Comparison of ENCODE assay signal across 11 mouse cellular contexts in the genomic region with DNA sequence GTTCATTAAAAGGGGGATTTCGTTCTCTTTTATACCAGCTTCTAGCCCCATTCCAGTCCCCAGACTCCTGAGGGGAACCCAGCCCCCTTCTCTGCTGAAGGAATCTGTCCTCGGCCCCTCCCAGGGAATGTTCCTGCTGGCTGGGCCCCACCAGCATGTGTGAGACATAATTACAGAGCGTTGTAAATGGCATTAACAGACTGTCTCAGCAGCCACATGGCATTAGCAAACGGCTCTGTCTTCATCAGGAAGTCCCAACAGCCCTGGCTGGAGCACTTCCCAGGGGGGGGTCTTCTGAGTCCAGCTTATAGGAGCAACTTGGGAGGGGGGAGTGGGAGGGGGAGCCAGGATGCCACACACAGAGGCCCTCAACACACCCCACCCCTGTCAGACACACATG. TPM values are rescaled to one million over a fixed set of nuclear protein-coding genes. Genes with fewer than 3 reads are reported as not detected.
DNase-seq lines count a peak whose midpoint lies in the region; ATAC-seq and TF ChIP-seq lines count a peak whose summit lies in the region.
"Had no signal": no experiment of that assay in that cellular context is flagged by ENCODE, and none has a peak within 500 bp of the region (broad histone marks: within the 10 kb centered on the region; RNA-seq: fewer than 3 reads in every experiment).

No protein-coding gene starts in this region.

- H3K9ac ChIP-seq in heart, adult 2 months (ENCODE audit: low read depth, low read length): no peak overlapping the region
- H3K9ac ChIP-seq in hindbrain, embryonic 13.5 days: peak overlapping the region; percentile 14; the same call in 1 of the 2 replicates
- no peak overlapping the region for H3K9ac ChIP-seq in stomach, embryonic 16.5 days (ENCODE audit: low read length)
- H3K9ac ChIP-seq: liver, embryonic 13.5 days had no signal

- no peaks in the 10 kb centered on the region for H3K9me3 ChIP-seq in heart, embryonic 10.5 days
- H3K9me3 ChIP-seq in hindbrain, embryonic 13.5 days: no peaks in the 10 kb centered on the region
- H3K9me3 ChIP-seq in stomach, embryonic 16.5 days (replicated peaks; ENCODE audit: control insufficient read depth, low read length): no peaks in the 10 kb centered on the region
- H3K9me3 ChIP-seq: liver, embryonic 13.5 days had no signal

- H3K27ac ChIP-seq in heart, embryonic 10.5 days: peak overlapping the region; percentile 67; the same call in 1 of the 2 replicates
- no peak overlapping the region for H3K27ac ChIP-seq in heart, adult 2 months
- H3K27ac ChIP-seq in hindbrain, embryonic 13.5 days: peak overlapping the region; percentile 35; the same call in 1 of the 2 replicates
- H3K27ac ChIP-seq in stomach, embryonic 16.5 days (ENCODE audit: low read length): no peak overlapping the region
- H3K27ac ChIP-seq: liver, embryonic 13.5 days had no signal

- peaks cover 39% of the 10 kb centered on the region for H3K4me1 ChIP-seq in heart, embryonic 10.5 days
- H3K4me1 ChIP-seq in heart, adult 2 months (ENCODE audit: control insufficient read depth, insufficient read depth, low read length): peaks cover 2% of the 10 kb centered on the region; the same call in 1 of the 2 replicates
- H3K4me1 ChIP-seq in hindbrain, embryonic 13.5 days (replicated peaks): peaks cover 27% of the 10 kb centered on the region
- 0 out of 2 replicates have a peak, but pooled peaks cover 4% of the 10 kb centered on the region for H3K4me1 ChIP-seq in stomach, embryonic 16.5 days (ENCODE audit: control insufficient read depth, insufficient read depth, low read length)
- H3K4me1 ChIP-seq: liver, embryonic 13.5 days had no signal

- no peak for TF ChIP-seq CTCF in heart, adult 2 months (IDR thresholded peaks at IDR 0.05)

- no peak for TF ChIP-seq POLR2A in heart, adult 2 months (IDR thresholded peaks at IDR 0.05; ENCODE audit: insufficient read depth, low read depth, low read length)

- DNase-seq in heart, embryonic 10.5 days (ENCODE audit: low spot score): no peak
- no peak for DNase-seq in heart, adult 2 months
- peak; percentile 56 to 57 for DNase-seq in right cerebral cortex, postnatal 10 days (ENCODE audit: low spot score in 2 of 2)
- no peak for DNase-seq in right cerebral cortex, postnatal 36 days (ENCODE audit: low spot score in 2 of 2)
- no peak for DNase-seq in adrenal gland, postnatal 14 days
- DNase-seq: kidney, adult 11 months; liver, embryonic 13.5 days; right cerebral cortex, adult 18-20 months had no signal

- WGBS in heart, embryonic 10.5 days: 32% methylated on average over 4 of the region's 4 CpGs
- 41% methylated on average over 4 of the region's 4 CpGs for WGBS in heart, adult 2 months
- WGBS in hindbrain, embryonic 13.5 days: 21% methylated on average over 4 of the region's 4 CpGs
- WGBS in stomach, embryonic 16.5 days: 31% methylated on average over 4 of the region's 4 CpGs

- ATAC-seq in hindbrain, embryonic 13.5 days (ENCODE audit: low FRiP score): no peak
- peak; percentile 43; the same call in 1 of the 2 replicates for ATAC-seq in stomach, embryonic 16.5 days (ENCODE audit: insufficient read depth, low FRiP score)
- no peak for ATAC-seq in megakaryocyte, adult 5-6 weeks (ENCODE audit: poor library complexity, severe bottlenecking)

- H3K27me3 ChIP-seq in heart, embryonic 10.5 days (ENCODE audit: insufficient read depth, poor library complexity, severe bottlenecking): peaks cover 57% of the 10 kb centered on the region
- H3K27me3 ChIP-seq in heart, adult 2 months (ENCODE audit: control insufficient read depth, insufficient read depth, low read length): no peaks in the 10 kb centered on the region
- peaks cover 29% of the 10 kb centered on the region for H3K27me3 ChIP-seq in hindbrain, embryonic 13.5 days
- 0 out of 2 replicates have a peak, but pooled peaks cover 3% of the 10 kb centered on the region for H3K27me3 ChIP-seq in stomach, embryonic 16.5 days (ENCODE audit: control insufficient read depth, insufficient read depth, low read length)

- H3K4me3 ChIP-seq in heart, embryonic 10.5 days: no peak overlapping the region
- no peak overlapping the region for H3K4me3 ChIP-seq in heart, adult 2 months
- H3K4me3 ChIP-seq in hindbrain, embryonic 13.5 days: no peak overlapping the region
- H3K4me3 ChIP-seq in stomach, embryonic 16.5 days (replicated peaks; ENCODE audit: low read length): no peak overlapping the region
- H3K4me3 ChIP-seq: liver, embryonic 13.5 days had no signal

- no peak for TF ChIP-seq EP300 in heart, adult 2 months (IDR thresholded peaks at IDR 0.05; ENCODE audit: insufficient read depth, low read depth, low read length)

- H3K36me3 ChIP-seq in heart, embryonic 10.5 days: no peaks in the 10 kb centered on the region
- no peaks in the 10 kb centered on the region for H3K36me3 ChIP-seq in heart, adult 2 months (ENCODE audit: control insufficient read depth, insufficient read depth, low read length)
- H3K36me3 ChIP-seq in hindbrain, embryonic 13.5 days: no peaks in the 10 kb centered on the region
- no peaks in the 10 kb centered on the region for H3K36me3 ChIP-seq in stomach, embryonic 16.5 days (ENCODE audit: control insufficient read depth, insufficient read depth, low read length)
- H3K36me3 ChIP-seq: liver, embryonic 13.5 days had no signal

- intact Hi-C loops in heart, adult 2 months (cut with DNase I): no loop called here

- no peak overlapping the region for H3K4me2 ChIP-seq in hindbrain, embryonic 13.5 days
- no peak overlapping the region for H3K4me2 ChIP-seq in stomach, embryonic 16.5 days (ENCODE audit: low read depth, low read length)
- H3K4me2 ChIP-seq: liver, embryonic 13.5 days had no signal

- H3K79me2 ChIP-seq in heart, adult 2 months (replicated peaks; ENCODE audit: control insufficient read depth, insufficient read depth, low read length): no peaks in the 10 kb centered on the region

RNA-seq across cellular contexts. Expression of a gene that starts 29.1 kb away (rescaled TPM):
- 0.60 and 1.5 TPM in 2 replicates for polyA plus RNA-seq in heart, embryonic 10.5 days (2016; fragmentation: Nextera tagmentation; extraction: Ambion mirVana)
- total RNA-seq in heart, adult 2 months (2021): 1 to 10 TPM; 2.1 to 5.0 TPM
- 2.0 and 2.8 TPM in 2 replicates for polyA plus RNA-seq in heart, adult 2 months (2012; rRNA removed)
- 5.8 and 6.4 TPM in 2 replicates for polyA plus RNA-seq in hindbrain, embryonic 13.5 days (2015; fragmentation: Nextera tagmentation; extraction: Ambion mirVana)
- polyA plus RNA-seq in stomach, embryonic 16.5 days (2015; fragmentation: Nextera tagmentation; extraction: Ambion mirVana): 1.4 and 1.6 TPM in 2 replicates
- total RNA-seq in megakaryocyte, adult 5-6 weeks (2015): 0.16 and 0.22 TPM in 2 replicates
- total RNA-seq in megakaryocyte, adult 5-6 weeks (2017): 0.11 and 0.69 TPM in 2 replicates
- 55.8 and 77.0 TPM in 2 replicates for total RNA-seq in adrenal gland, postnatal 14 days (2021)

Comparison
In these comparisons a context has a peak if more than half of its experiments do, and no peak if none do; other contexts are left out.
1. DNase-seq: peak in right cerebral cortex, postnatal 10 days (2 of 2); none in heart, embryonic 10.5 days (single experiment), heart, adult 2 months (0 of 2), right cerebral cortex, postnatal 36 days (0 of 2) and adrenal gland, postnatal 14 days (single experiment).
2. H3K27ac ChIP-seq: peak in heart, embryonic 10.5 days (single experiment) and hindbrain, embryonic 13.5 days (single experiment); none in heart, adult 2 months (single experiment) and stomach, embryonic 16.5 days (single experiment).